Mouse (Mus musculus): Measurements from ENCODE around the gene Alox5ap. TPM values are rescaled to one million over a fixed set of nuclear protein-coding genes. Genes with fewer than 3 reads are reported as not detected.

The Alox5ap gene
- polyA plus RNA-seq, 1 experiment from 2014 or later: 23.8 TPM

GRCm38 (mm10) chr5:149287148-149288038 is 22.8 kb downstream of the Alox5ap start:
- Histone ChIP-seq H3K36me3 (no peaks in the 10 kb centered on the region), H3K4me2 (peak overlapping the region; percentile 47), H3K27me3 (0 out of 2 replicates have a peak, but pooled peaks cover 3% of the 10 kb centered on the region), H3K4me1 (peaks cover 9% of the 10 kb centered on the region; the same call in 1 of the 2 replicates), H3K9ac (no peak overlapping the region), H3K9me3 (no peaks in the 10 kb centered on the region), H3K4me3 (peak overlapping the region; percentile 32), H3K27ac (no peak overlapping the region)
- ATAC-seq (ENCODE audit: insufficient number of reproducible peaks, low FRiP score, low TSS enrichment, low read depth): no peak
- 27% methylated on average over 41 of the region's 41 CpGs for WGBS

DNA sequence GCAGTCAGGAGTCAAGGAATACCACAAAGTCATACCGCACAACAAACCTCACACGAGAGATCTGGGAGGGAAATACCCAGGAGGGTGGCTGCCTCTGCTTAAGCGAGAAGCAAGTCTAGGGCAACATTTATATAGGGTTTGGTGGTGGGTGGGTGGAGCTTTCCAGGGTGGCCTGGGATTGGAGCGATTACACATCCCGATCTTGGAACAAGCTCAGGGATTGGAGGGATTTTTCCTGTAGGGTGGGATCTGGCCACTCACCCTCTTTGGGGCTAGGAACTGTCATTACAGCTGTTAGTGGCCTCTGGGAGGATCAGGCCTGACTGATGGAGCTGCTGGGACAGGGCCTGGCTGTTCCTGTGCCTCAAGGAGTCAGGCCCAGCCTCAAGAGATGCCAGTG is 26.7 kb downstream of the Alox5ap start:
- Histone ChIP-seq H3K27ac (no peak overlapping the region), H3K4me1 (peaks cover 6% of the 10 kb centered on the region; the same call in 1 of the 2 replicates), H3K4me3 (no peak overlapping the region), H3K9me3 (no peaks in the 10 kb centered on the region), H3K36me3 (no peaks in the 10 kb centered on the region), H3K27me3 (0 out of 2 replicates have a peak, but pooled peaks cover 3% of the 10 kb centered on the region), H3K4me2 (no peak overlapping the region), H3K9ac (no peak overlapping the region)
- 84% methylated on average over 5 of the region's 5 CpGs for WGBS
- ATAC-seq (ENCODE audit: insufficient number of reproducible peaks, low FRiP score, low TSS enrichment, low read depth): peak; percentile 40; the same call in 1 of the 2 replicates

- Histone ChIP-seq H3K9ac (no peak overlapping the region), H3K27me3 (no peaks in the 10 kb centered on the region), H3K27ac (no peak overlapping the region), H3K36me3 (no peaks in the 10 kb centered on the region), H3K4me3 (no peak overlapping the region), H3K4me1 (no peaks in the 10 kb centered on the region), H3K4me2 (no peak overlapping the region), H3K9me3 (no peaks in the 10 kb centered on the region)
- no peak for ATAC-seq (ENCODE audit: insufficient number of reproducible peaks, low FRiP score, low TSS enrichment, low read depth)
- WGBS: 67% methylated on average over 4 of the region's 4 CpGs
These were observed 28.5 kb downstream of the Alox5ap start for GRCm38 (mm10) chr5:149293071-149293470.

- no peaks in the 10 kb centered on the region for H3K9me3 ChIP-seq
- WGBS: 90% methylated on average over 6 of the region's 6 CpGs
- H3K4me1 ChIP-seq: no peaks in the 10 kb centered on the region
- no peak overlapping the region for H3K27ac ChIP-seq
- H3K36me3 ChIP-seq: no peaks in the 10 kb centered on the region
- H3K4me2 ChIP-seq: no peak overlapping the region
- H3K27me3 ChIP-seq: no peaks in the 10 kb centered on the region
- ATAC-seq (ENCODE audit: insufficient number of reproducible peaks, low FRiP score, low TSS enrichment, low read depth): no peak
- no peak overlapping the region for H3K4me3 ChIP-seq
- H3K9ac ChIP-seq: no peak overlapping the region
These were observed 32.2 kb downstream of the Alox5ap start for GRCm38 (mm10) chr5:149296808-149297207.

DNA sequence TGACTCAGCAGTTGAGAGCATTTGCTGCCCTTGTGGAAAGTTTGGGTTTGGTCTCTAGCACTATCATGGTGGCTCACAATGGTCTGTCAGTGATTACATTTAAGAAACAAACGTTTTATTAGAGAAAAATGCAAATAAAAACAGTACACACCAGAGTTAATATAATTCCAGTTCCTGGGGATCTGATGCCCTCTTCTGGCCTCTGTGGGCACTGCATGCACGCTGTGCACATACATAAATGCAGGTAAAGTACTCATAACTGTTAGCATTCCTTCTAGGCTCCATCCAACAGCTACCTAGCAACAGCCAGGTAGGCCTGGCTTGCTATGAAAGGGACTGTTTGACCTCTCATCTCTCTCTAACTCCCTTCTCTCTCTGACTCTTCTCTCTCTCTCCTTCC is 32.9 kb downstream of the Alox5ap start:
- no peak overlapping the region for H3K9ac ChIP-seq
- H3K4me3 ChIP-seq: no peak overlapping the region
- no peaks in the 10 kb centered on the region for H3K36me3 ChIP-seq
- H3K4me1 ChIP-seq: no peaks in the 10 kb centered on the region
- H3K27me3 ChIP-seq: no peaks in the 10 kb centered on the region
- H3K9me3 ChIP-seq: no peaks in the 10 kb centered on the region
- ATAC-seq (ENCODE audit: insufficient number of reproducible peaks, low FRiP score, low TSS enrichment, low read depth): no peak
- 72% methylated on average over 2 of the region's 2 CpGs for WGBS
- H3K4me2 ChIP-seq: no peak overlapping the region
- no peak overlapping the region for H3K27ac ChIP-seq

GRCm38 (mm10) chr5:149298234-149298633 is 33.7 kb downstream of the Alox5ap start:
- 52% methylated on average over 4 of the region's 4 CpGs for WGBS
- H3K4me1 ChIP-seq: no peaks in the 10 kb centered on the region
- H3K4me3 ChIP-seq: no peak overlapping the region
- no peaks in the 10 kb centered on the region for H3K36me3 ChIP-seq
- no peak overlapping the region for H3K4me2 ChIP-seq
- no peak overlapping the region for H3K9ac ChIP-seq
- no peaks in the 10 kb centered on the region for H3K27me3 ChIP-seq
- H3K9me3 ChIP-seq: no peaks in the 10 kb centered on the region
- ATAC-seq (ENCODE audit: insufficient number of reproducible peaks, low FRiP score, low TSS enrichment, low read depth): no peak
- no peak overlapping the region for H3K27ac ChIP-seq

GRCm38 (mm10) chr5:149312884-149313652 is 48.5 kb downstream of the Alox5ap start:
- H3K4me1 ChIP-seq: peaks cover 20% of the 10 kb centered on the region
- peak; percentile 19; the same call in 1 of the 2 replicates for ATAC-seq (ENCODE audit: insufficient number of reproducible peaks, low FRiP score, low TSS enrichment, low read depth)
- no peaks in the 10 kb centered on the region for H3K27me3 ChIP-seq
- peak overlapping the region; percentile 26; the same call in 1 of the 2 replicates for H3K4me2 ChIP-seq
- no peaks in the 10 kb centered on the region for H3K36me3 ChIP-seq
- peak overlapping the region; percentile 4; the same call in 1 of the 2 replicates for H3K4me3 ChIP-seq
- H3K27ac ChIP-seq: peak overlapping the region; percentile 88
- 25% methylated on average over 23 of the region's 23 CpGs for WGBS
- H3K9me3 ChIP-seq: no peaks in the 10 kb centered on the region
- H3K9ac ChIP-seq: no peak overlapping the region

- Histone ChIP-seq H3K9me3 (no peaks in the 10 kb centered on the region), H3K9ac (no peak overlapping the region), H3K36me3 (no peaks in the 10 kb centered on the region), H3K4me3 (no peak overlapping the region), H3K27ac (no peak overlapping the region), H3K4me2 (no peak overlapping the region), H3K4me1 (peaks cover 22% of the 10 kb centered on the region), H3K27me3 (no peaks in the 10 kb centered on the region)
- no peak for ATAC-seq (ENCODE audit: insufficient number of reproducible peaks, low FRiP score, low TSS enrichment, low read depth)
- 73% methylated on average over 12 of the region's 12 CpGs for WGBS
These were observed 50.0 kb downstream of the Alox5ap start for GRCm38 (mm10) chr5:149314514-149315081.

DNA sequence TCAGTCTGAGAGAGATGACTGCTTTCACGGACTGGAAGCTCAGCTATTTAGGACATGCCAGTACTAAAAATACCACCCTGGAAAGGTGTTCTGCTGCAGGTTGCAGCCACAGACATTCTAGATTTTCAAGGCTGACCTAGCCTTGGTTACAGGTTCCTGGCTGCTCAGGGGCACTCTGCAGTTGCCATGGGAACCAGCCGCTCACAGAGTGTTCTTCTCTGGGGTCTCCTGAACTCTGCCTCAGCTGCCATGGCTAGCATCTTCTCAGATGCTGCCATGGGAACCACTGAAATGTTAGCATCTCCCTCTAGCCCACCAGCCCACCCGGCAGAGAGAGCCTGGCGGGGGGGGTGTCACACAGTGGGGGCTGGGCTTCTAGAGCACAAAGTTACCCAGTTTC is 52.4 kb downstream of the Alox5ap start:
- Histone ChIP-seq H3K27ac (no peak overlapping the region), H3K4me1 (peaks cover 42% of the 10 kb centered on the region), H3K9ac (no peak overlapping the region), H3K4me3 (no peak overlapping the region), H3K36me3 (no peaks in the 10 kb centered on the region), H3K27me3 (no peaks in the 10 kb centered on the region), H3K4me2 (no peak overlapping the region), H3K9me3 (no peaks in the 10 kb centered on the region)
- WGBS: 26% methylated on average over 4 of the region's 4 CpGs
- ATAC-seq (ENCODE audit: insufficient number of reproducible peaks, low FRiP score, low TSS enrichment, low read depth): no peak

- Histone ChIP-seq H3K9ac (no peak overlapping the region), H3K9me3 (no peaks in the 10 kb centered on the region), H3K4me3 (0 out of 2 replicates have a peak overlapping the region, but pooled peaks have one; percentile 4), H3K27me3 (no peaks in the 10 kb centered on the region), H3K36me3 (no peaks in the 10 kb centered on the region), H3K27ac (peak overlapping the region; percentile 94), H3K4me2 (no peak overlapping the region), H3K4me1 (peaks cover 52% of the 10 kb centered on the region)
- WGBS: 11% methylated on average over 9 of the region's 9 CpGs
- ATAC-seq (ENCODE audit: insufficient number of reproducible peaks, low FRiP score, low TSS enrichment, low read depth): no peak
These were observed 55.3 kb downstream of the Alox5ap start for GRCm38 (mm10) chr5:149319874-149320323.

DNA sequence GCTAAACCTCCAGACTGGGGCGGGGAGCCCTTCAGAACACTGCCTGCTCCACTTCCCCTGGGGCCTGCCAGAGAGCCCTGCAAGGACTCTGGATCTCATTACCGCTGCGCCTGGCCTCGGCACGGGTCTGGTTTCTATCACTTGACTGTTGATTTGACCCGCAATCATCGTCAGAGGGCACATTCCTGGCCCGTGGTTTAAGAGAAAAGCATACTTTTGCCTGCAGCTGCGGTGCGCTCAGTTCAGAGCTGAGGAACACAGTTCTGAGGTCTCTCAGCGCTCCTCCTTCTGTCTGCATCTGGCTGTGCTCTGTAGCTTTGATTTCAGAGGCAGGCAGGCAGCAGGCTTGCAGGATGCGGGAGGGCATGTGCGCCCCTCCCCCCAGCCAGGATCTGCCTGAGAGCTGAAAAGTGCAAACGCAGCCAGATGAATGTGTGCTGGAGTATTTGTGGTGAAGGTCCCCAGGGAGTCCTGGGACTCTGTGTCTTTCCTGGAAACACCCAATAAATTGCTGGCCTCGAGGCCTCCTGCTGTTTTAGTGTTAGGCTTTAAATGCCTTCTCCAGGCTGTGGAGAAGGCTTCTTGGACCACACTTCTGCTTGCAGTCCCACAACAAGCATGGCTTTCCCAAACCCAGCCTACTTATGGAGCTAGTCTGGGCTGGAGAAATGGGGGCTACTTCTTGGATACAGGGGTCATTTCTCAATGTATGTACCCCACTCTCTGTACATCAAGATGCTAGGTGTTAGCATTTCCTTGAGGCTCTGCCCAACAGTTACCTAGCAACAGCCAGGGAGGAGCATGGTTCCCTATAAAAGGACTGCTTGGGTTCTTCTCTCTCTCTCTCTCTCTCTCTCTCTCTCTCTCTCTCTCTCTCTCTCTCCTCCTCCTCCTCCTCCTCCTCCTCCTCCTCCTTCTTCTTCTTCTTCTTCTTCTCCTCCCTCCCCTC is 56.2 kb downstream of the Alox5ap start:
- Histone ChIP-seq H3K9ac (no peak overlapping the region), H3K9me3 (no peaks in the 10 kb centered on the region), H3K27ac (peak overlapping the region; percentile 94), H3K4me3 (peak overlapping the region; percentile 4), H3K4me2 (peak overlapping the region; percentile 37), H3K4me1 (peaks cover 52% of the 10 kb centered on the region), H3K27me3 (no peaks in the 10 kb centered on the region), H3K36me3 (no peaks in the 10 kb centered on the region)
- 3% methylated on average over 15 of the region's 15 CpGs for WGBS
- peak; percentile 93 for ATAC-seq (ENCODE audit: insufficient number of reproducible peaks, low FRiP score, low TSS enrichment, low read depth)

Data from limb, embryonic 15.5 days (tissue).